Mouse (Mus musculus): ENCODE data around the gene Trim2. TPM values are rescaled to one million over a fixed set of nuclear protein-coding genes. Genes with fewer than 3 reads are reported as not detected.

Trim2 gene
- total RNA-seq, 4 experiments from 2014 or later, result 42.9 to 87.2 (median 60.4) TPM

GRCm38 (mm10) chr3:84286311-84286710, 20.4 kb downstream of the Trim2 start:
- DNase-seq, result no peak

GRCm38 (mm10) chr3:84284796-84285195, 21.9 kb downstream of the Trim2 start:
- DNase-seq, result no peak

GRCm38 (mm10) chr3:84283524-84283923, 23.2 kb downstream of the Trim2 start:
- DNase-seq, result no peak

- DNase-seq, result no peak
Observed at GRCm38 (mm10) chr3:84281936-84282371, 24.7 kb downstream of the Trim2 start.

GRCm38 (mm10) chr3:84278809-84279208, 27.9 kb downstream of the Trim2 start:
- DNase-seq, result no peak

- no peak for DNase-seq
Observed at GRCm38 (mm10) chr3:84275124-84275523, 31.6 kb downstream of the Trim2 start.

GRCm38 (mm10) chr3:84272293-84273015, 34.2 kb downstream of the Trim2 start:
- no peak for DNase-seq

- no peak for DNase-seq
Observed at GRCm38 (mm10) chr3:84271794-84272193, 34.9 kb downstream of the Trim2 start.

- no peak for DNase-seq
Observed at GRCm38 (mm10) chr3:84271058-84271457, 35.6 kb downstream of the Trim2 start.

- no peak for DNase-seq
Observed at GRCm38 (mm10) chr3:84270624-84270995, 36.1 kb downstream of the Trim2 start.

- no peak for DNase-seq
Observed at GRCm38 (mm10) chr3:84269987-84270623, 36.6 kb downstream of the Trim2 start.

GRCm38 (mm10) chr3:84268434-84268833, 38.2 kb downstream of the Trim2 start:
- no peak for DNase-seq

GRCm38 (mm10) chr3:84266391-84266931, 40.2 kb downstream of the Trim2 start:
- DNase-seq, result no peak

- DNase-seq, result no peak
Observed at GRCm38 (mm10) chr3:84265084-84265483, 41.6 kb downstream of the Trim2 start.

- DNase-seq, result no peak
Observed at GRCm38 (mm10) chr3:84264395-84264794, 42.3 kb downstream of the Trim2 start.

GRCm38 (mm10) chr3:84262804-84263203, 43.9 kb downstream of the Trim2 start:
- no peak for DNase-seq

GRCm38 (mm10) chr3:84261863-84262262, 44.8 kb downstream of the Trim2 start:
- DNase-seq, result no peak

- DNase-seq, result no peak
Observed at GRCm38 (mm10) chr3:84260837-84261236, 45.8 kb downstream of the Trim2 start.

GRCm38 (mm10) chr3:84260024-84260535, 46.6 kb downstream of the Trim2 start:
- no peak for DNase-seq

- peak; percentile 67 for DNase-seq
Observed at GRCm38 (mm10) chr3:84259281-84260023, 47.2 kb downstream of the Trim2 start.

- DNase-seq, result no peak
Observed at GRCm38 (mm10) chr3:84258518-84259031, 48.1 kb downstream of the Trim2 start.

- DNase-seq, result no peak
Observed at GRCm38 (mm10) chr3:84257989-84258517, 48.6 kb downstream of the Trim2 start.

Measured in adrenal gland, adult 8-10 months (tissue).